Mouse (Mus musculus): ENCODE measurements around the gene Tnni3.
A peak's percentile ranks its signal among the peaks of the same experiment; 100 is the strongest.

Gene Tnni3

DNA sequence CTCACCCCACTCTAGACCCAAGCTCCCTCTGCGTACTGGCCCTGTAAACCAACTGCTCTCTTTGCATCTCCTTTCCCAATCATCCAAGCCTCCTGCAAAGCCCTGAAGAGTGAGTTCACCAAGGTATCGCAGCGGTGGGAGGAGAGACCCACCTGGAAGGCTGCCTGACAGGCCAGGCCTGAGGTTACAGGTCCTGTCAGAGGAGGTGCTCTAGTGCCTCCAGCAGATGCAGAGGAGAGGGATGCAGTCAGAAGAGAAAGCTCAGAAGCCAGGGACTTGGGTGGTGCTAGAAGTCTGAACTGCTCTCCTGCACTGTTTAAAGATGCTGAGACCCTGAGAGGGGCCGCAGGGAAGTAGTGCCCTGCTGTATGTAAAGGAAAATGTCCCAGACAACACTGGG, 25.0 kb downstream of the Tnni3 start:
- DNase-seq (ENCODE audit: low spot score in 2 of 2): no peak

DNA sequence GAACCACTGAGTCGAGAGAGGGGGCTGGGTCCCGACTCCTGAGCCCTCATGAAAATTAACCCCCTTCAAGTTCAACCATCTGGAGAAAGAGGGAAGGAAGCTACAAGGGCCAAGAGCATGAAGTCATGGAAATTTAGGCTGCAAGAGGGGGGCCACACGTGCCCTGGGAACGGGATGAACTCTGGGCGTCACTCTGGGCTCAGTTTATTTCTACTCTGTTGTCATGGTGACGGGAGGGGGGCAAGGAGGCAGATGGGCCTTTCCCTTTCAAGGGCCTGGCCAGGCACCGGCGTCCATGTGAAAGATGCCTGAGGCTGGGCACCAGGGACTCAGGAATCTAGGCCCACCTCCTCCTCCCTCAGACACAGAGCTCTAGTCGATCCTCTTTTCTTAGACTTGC, 25.8 kb downstream of the Tnni3 start:
- DNase-seq (ENCODE audit: low spot score in 2 of 2): no peak

DNA sequence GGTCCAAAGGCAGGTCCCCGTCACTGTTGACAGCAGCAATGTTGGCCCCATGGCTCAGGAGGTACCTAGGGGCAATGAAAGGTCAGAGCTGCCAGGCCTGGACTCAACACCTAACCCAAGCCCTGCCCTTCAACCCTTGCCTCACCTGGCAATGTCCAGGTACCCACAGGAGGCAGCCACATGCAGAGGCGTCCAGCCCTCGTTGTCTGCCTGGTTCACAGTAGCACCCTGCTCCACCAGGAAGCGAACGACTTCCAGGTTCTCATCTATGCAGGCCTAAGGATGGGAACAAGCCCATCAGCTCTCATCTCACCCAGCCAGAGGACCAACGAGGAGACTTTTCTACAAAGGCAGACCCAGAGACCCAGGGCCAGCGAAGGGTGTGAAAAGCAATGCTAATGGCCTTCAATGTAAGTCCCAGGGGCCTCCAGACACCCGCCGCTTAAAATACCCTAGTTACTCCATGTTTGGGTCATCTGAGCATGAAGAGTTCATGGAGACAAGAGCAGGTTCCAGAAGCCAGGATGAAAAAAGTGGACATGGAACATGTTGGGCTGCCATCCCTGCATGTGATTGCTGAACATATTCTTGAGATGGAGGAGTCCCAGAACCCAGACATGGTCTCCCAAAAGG, 26.6 kb downstream of the Tnni3 start:
- no peak for DNase-seq (ENCODE audit: low spot score in 2 of 2)

DNA sequence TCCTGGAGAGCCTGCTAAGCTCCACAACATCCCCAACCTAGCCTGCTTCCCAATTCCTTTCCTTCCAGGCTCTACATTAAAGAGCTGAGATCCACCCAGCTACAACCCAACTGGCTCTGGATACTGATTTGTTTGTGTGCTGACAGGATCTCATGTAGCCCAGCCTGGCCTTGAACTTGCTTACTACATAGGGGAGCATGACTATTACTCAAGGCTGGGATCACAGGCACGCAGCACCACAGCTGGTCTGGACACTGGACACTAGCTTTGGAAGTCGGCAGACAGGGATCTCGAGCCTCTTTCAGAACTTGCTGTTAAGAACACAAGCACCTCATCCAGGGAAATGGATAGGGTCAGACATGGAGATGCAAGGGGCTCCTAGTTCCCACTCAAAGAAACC, 27.6 kb downstream of the Tnni3 start:
- no peak for DNase-seq (ENCODE audit: low spot score in 2 of 2)

DNA sequence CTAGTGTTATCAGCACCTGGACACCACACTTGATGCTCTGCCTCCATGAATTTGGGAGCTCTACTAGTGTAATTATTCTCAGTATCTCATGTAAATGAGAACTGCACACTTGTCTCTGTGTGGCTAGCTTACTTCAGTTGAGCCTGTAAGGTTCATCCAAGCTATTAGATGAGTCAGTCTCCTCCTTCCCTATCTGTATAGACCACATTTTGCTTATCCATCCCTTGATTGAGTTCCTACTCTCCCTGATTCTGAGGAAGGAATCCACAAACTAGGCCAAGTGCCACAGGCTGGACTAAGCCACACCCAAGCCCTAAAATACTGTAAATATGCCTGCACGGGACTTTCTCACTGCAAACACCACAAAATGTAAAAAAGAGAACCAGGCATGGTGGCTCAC, 30.0 kb downstream of the Tnni3 start:
- no peak for DNase-seq (ENCODE audit: low spot score in 2 of 2)

DNA sequence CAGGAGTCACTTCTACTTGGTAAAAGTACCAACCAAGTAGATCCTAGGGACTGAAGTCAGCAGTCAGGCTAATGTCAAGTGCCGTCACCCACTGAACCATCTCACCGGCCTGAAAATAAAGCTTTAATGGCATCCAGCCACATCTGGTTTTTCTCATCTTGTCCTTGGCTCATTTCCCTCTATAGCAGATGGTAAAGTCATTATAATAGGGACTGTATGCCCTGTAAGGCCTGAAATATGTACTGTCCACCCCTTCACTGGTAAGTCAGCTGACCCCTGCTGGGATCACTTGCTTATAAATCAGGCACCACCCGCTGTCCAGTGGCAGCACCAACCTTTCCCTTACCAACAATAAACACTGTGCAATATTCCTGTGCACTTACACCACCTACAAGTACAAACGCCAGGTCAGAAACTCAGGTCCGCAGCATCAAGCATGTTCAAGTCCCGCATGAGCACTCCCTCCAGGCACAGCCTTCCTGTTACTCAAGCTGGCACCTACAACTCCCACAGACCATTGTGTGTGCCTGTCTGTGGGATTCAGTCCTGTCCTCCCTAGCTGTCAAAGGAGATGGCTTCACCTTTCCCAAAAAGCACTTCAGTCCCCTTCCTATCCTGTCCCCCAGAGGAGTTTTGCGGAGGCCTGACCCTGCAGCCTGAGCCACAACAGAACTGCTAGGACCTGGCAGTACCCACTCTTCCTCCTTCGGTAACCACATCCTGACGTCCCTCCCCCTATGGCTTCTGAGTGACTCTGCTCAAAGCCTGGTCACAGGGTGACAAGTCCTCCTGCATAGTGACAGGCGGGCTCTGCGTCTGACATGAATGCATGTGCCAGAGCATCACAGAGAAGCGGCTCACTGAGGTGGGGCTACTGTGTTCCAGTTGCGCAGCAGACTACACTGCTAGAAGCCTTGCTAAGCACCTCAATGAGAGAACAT, 31.5 kb downstream of the Tnni3 start:
- no peak for DNase-seq (ENCODE audit: low spot score in 2 of 2)

DNA sequence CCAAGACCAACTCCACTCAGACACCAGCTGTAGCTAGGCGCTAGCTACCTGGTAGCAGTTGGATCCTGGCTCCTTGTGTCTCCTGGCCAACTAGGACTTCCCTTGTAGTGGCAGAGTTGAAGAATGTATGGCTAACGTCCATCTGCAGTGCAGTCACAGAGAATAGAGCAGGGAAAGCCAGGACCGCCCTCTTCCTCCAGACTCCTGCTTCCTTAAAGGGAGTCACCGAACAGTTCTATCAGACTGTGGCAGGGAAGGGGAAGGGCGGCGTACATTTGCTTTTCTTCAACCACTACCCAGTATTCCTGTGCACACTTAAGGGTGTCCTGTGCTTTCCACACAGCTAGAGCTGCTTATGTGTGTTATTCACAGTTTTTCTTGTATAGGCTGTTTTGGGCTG, 32.7 kb downstream of the Tnni3 start:
- no peak for DNase-seq (ENCODE audit: low spot score in 2 of 2)

DNA sequence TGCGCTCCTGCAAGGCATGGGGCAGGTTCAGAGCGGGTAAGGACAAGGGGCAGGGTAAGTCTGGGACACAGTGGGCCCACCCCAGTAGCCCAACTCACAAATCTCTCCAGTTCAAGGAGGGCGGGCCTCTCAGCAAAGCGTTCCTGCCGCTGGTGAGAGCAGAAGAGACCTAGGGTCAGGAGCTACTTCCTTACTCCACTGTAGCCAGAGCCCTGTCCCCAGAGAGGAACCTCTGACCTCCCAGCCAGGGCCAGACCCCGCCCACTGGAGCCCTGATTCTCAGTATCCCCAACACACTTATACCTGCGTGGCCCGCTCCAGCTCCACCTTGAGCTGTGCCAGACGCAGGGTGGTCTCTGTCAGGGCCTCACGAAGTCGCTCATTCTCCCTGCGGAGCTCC, 41.7 kb downstream of the Tnni3 start:
- DNase-seq (ENCODE audit: low spot score in 2 of 2): no peak

DNA sequence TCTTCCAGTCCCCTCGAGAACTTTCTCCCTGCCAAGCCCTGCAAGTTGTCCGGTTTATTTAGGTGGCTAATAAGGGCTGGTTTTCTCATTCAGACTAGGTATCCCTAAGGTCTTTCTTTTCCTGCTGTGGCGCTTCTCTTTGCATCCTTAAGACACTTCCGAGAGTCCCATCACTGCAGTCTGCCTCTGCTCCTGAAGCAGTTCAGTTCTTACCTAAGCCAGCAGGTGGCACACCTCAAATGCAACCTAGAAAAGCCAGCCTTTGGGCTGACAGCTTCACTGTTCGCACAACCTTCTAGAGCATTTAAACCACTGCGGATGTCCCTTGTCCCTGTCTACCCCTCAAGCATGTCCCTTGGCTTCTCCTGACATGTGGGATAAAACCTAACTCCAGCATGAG, 44.4 kb downstream of the Tnni3 start:
- DNase-seq (ENCODE audit: low spot score in 2 of 2): peak; percentile 49 to 50

DNA sequence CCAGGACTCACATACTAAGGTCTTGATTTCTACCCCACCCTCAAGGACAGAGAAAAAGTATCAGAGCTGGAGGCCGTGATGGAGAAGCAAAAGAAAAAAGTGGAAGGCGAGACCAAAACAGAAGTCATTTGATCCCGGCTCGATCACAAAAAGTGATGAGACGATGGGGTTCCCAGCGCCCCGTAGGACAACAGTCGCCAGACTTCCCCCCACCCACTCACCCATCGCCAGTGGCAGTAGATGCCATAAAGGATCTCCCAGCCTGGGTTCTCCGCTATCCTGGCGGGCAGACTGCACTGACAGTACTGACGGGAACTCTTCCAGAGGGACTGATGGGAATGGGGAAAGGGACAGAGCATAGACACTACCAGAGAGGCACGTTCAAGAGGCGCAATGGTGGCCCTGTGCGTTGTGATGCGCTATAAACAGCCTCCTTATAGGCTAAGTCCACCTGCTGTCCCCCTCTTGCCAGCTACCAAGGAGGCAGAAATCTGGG, 45.2 kb downstream of the Tnni3 start:
- no peak for DNase-seq (ENCODE audit: low spot score in 2 of 2)

DNA sequence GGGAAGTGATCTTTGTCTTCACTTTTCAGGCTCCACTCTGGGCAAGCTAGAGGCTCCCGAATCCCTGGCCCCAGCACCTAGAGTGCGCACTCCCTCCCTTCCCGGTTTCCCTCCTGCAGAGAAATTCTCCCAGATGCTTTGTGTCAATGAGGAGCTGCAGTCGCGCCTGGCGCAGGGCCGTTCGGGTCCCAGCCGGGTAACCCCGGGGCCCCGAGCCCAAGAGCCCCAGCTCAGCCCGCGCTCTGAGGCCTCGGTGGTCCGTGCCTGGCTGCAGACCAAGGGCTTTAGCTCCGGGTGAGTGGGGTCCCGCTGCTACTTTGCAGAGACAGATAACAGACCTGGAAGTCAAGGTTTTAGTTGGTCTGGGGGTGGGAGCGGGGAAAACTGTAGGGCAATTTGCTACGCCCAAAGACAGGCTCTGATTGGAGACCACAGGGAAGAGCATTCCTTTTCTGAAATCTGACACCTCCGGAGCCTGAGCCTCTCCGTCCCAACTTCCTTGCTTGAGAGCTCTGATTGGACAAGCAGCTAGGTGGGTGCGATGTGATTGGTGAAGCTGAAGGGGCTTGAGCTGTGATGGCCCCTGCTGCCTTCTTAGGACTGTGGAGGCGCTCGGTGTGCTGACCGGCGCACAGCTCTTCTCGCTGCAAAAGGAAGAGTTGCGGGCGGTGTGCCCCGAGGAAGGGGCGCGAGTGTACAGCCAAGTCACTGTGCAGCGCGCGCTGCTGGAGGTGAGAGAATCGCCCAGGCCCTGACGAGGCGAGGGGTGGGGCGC, 45.8 kb downstream of the Tnni3 start:
- DNase-seq (ENCODE audit: low spot score in 2 of 2): peak; percentile 62 to 63

DNA sequence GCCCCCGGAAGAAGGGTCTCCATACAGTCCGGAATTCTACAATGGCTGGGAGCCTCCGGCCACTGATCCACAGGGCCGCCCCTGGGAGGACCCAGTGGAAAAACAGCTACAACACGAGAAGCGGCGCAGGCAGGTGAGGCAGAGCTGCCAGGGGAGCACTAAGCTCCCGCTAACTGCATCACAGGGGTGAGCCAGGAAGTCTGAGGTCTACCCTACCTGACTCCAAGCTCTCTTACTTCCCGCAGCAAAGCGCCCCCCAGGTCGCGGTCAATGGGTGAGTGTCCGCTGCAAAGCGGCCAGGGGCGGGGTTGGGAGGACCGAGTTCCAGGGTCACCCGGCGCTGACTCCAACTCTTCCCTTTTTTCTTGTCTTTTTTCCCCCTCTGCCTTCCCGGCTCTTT, 50.1 kb downstream of the Tnni3 start:
- DNase-seq (ENCODE audit: low spot score in 2 of 2): no peak

DNA sequence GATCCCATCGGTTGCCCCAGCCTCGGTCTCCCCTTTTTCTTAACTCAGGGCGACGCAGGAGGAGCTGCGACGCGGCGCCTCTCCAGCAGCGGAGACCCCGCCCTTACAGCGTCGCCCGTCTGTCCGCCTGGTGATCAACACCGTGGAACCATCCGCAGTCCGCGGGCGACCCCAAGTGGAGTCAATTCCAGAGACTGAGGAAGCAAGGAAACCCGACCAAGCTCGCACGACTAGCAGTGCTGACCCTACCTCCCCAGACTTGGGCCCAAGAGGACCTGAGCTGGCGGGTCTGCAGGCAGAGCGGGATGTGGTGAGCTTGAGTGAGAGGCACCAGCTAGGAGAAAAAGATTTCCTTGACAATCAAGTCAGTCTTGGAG, 52.9 kb downstream of the Tnni3 start:
- peak; percentile 90 to 93 for DNase-seq (ENCODE audit: low spot score in 2 of 2)

DNA sequence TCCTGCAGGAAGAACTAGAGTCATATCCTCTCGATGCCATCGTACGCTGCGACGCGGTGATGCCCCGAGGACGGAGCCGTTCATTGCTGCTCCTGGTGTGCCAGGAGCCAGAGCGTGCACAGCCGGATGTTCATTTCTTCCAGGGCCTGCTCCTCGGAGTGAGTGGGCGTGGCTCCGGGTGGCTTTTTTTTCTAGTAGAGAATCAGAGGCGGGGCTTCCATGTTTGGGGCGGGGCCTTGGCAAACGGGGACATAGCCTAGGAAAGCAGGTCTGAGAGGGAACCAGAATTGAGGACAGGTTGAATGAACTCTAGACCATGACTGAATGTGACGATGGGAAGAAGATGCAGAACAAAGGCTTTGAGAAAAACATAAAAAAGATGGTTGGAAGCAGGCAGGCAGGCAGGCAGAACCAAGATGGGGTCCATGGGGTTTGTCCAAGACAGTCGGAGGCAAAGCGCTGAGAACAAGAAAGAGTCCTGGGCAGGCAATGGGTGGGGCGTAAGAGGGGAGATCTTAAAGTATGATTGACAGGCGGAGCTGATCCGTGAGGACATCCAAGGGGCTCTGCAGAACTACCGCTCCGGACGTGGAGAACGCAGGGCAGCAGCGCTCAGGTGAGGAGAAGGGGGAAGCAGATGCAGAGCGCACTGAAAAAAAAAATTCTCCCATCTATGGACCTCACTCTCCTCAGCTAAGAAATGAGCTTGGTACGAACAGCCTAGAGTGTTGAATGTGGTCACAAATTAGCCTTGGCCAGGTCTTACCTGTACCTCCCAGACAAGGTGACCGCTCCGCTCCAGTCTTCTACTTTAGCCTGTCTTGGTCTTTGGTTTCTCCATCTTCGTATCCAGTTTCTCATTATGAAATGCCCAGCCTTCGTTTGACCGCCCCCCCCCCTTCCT, 53.5 kb downstream of the Tnni3 start:
- DNase-seq (ENCODE audit: low spot score in 2 of 2): peak; percentile 52 to 66

Measured in right cerebral cortex, adult 2 months (tissue).